Mouse (Mus musculus) c-Kit-negative CD71-positive TER-119-positive erythroid progenitor cells, embryonic 14.5 days (primary cell): ENCODE measurements around the gene Setd1a.
A peak's percentile ranks its signal among the peaks of the same experiment; 100 is the strongest.

Experiments
- DNase-seq: peaks from one replicate; pipeline ENCODE4 v3.0.0-alpha.2; 2013; ENCODE audit warnings: low read depth, low spot score

Gene Setd1a

DNA sequence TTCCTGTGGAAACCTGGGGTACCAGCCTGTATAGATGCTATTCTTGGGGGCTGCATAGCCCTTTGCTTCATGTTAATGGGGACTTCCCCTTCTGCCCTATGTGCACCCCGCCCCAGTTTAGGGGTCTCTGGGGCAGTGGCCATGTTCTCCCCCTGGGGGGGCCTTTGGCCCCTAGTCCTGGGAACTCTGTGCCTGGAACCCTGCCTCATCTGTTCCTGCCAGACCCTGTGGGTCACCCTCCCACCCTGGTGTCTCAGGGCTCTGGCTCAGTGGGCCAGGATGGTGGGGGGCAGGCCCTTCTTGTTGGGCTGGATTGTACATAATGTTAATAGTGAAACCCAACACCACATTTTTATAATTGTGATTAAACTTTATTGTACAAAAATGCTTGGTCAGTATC is 23.3 kb downstream of the Setd1a start:
- DNase-seq: no peak

DNA sequence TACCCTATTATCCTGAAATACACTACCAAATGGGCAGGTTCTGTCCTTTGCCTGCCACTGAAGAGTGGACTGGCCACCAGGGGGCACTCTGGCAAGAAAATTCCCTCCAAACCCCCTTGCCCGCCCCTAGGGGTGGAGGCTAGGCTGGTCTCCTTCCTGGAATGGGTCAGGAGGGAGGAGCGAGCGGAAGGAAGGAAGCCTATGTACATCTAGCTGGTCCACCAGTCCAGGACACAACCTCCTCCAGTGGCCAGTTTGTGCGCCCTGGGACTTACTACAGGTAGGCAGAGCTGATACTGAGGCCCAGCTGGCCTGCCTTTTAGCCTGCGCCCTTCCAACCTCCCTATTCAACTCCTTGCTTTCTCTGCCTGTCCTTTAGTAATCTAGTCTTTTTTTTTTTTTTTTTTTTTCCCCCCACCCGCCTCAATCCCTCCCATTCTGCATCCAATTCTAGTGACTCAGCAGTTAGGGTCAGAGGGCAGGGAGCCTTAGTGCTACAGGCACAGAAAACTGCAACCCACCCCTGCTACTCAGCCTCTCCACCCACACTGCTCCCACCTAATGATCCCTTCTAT is 24.1 kb downstream of the Setd1a start, which contains the start of gene Hsd3b7:
Hsd3b7 (plus strand) TSS at position 170 of the 575 bp plus-strand sequence.
- peak; percentile 49 for DNase-seq

- no peak for DNase-seq
Observed at GRCm38 (mm10) chr7:127801010-127801621, 24.6 kb downstream of the Setd1a start.

DNA sequence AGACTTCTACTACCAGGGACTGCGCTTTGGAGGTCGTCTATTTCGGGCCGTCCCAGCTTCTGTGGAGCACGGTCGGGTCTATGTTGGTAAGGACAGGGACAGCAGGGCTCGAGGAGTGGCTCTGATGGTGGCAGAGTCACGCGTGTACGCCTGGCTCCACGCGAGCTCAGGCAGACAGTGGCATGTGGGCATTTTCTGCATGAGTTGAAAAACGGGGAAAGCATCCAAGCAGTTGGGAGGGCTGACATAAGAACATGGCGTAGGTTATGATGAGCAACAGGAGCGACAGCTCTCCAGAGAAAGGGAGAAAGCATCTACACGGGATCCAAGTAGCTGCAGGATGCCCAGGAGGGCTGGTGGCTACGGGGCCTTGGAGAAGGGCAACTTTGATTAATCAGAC is 25.8 kb downstream of the Setd1a start:
- DNase-seq: no peak

GRCm38 (mm10) chr7:127808821-127809220 is 32.4 kb downstream of the Setd1a start:
- no peak for DNase-seq

- DNase-seq: no peak
Observed at GRCm38 (mm10) chr7:127809846-127810245, 33.4 kb downstream of the Setd1a start.

- no peak for DNase-seq
Observed at GRCm38 (mm10) chr7:127810650-127811049, 34.2 kb downstream of the Setd1a start.

DNA sequence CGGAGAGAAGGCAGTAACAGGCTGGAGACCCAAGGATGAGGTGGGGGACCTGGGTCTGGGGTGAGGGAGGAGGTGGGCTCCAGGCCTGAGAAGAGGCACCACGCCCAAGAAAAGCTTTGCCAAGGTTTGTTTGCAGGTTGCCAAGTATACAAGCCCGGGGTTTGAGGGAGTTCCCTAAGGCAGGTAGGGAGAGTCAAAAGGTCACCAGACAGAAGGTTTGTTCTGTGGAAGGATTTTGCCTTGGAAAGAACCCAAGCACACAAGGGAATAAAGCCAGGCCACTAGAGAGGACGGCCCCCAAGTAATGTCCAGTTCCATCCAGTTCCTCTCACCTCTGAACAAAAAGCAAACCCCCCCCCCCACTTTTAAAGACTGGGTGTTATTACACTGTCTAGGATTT is 34.8 kb downstream of the Setd1a start:
- DNase-seq: no peak

DNA sequence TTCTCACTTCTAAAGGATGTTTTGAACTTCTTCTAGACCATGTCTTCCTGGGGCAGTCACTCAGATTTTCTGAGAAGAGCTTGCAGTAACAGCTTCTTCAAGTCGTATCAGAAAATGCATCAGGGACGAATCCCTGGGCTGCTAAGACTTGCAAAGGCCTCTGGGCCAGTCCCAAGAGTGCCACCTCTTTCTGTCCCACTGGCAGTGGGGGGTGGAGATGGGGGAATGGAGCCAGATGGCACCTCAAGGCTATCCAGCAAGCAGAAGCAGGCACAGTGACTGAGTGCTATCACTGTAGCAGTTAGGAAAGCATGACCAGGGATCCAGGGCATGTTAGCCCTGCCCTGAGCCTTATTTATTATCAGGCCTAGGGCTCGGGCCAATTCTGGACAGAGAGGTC is 35.8 kb downstream of the Setd1a start:
- no peak for DNase-seq

- DNase-seq: no peak
Observed at GRCm38 (mm10) chr7:127813821-127814220, 37.4 kb downstream of the Setd1a start.

- no peak for DNase-seq
Observed at GRCm38 (mm10) chr7:127814241-127814921, 37.9 kb downstream of the Setd1a start.

DNA sequence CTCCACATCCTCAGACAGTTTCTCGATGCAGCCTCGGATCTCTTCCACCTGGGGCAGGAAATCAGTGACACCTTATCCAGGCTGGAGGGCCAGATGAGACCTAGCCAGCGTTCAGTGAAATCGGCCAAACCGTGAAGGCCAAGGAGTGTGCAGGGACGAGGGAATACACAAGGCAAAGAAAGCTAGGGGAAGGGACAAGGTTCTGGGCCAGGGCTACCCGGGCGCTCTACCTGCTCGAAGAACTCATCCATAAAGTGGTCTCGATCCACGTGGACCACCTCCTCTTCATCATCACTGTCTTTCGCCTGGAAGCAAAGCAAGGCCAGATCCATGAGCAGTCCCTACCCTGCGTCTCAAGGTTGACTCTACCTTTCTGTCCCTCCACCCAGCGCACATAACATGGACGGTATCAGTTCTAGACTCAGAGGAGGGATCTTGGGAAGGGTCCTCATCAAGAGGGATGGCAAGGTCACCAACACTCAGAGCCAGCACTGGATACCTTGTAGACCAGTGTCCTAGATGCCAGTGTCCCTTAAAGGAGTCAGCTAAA is 38.7 kb downstream of the Setd1a start:
- DNase-seq: no peak

DNA sequence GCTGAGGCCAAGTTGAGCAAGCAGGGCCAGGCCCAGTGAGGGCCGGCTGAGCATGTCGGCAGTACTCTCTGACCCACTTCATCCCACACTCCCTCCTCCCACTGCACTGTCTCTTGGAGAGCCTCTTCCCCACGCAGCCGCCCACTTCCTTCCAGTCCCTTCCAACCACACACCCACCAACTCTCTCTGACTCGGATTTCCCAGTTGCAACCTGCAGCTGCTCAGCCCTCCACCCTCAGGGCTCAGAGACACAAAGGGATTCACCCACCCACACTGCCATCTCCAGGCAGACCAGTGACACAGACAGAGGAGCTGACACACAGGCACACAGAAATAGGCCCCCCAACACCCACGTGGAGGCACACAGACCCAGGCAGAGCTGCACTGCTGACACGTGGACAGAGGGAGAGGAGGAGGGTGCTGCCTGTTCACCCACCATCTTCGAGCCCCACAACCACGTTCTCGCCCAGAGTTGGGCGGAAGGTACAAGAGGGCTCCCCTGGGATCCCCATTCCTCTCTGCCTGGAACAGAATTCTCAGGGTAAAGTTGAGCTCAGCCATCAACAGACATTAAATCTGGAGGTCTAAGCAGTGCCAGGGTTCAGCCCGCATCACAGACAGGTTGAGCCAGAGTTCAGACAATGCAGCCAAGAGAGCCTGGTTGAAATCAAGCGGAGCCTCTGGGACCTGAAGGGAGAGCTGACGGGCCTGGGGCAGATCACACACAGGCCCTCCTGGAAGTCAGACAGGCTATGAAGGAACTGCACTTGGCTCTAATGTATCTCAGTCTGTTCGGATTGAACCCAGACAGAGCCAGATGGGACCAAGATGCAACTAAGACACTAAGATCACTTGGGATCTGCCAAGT is 39.7 kb downstream of the Setd1a start:
- DNase-seq: no peak

- DNase-seq: no peak
Observed at GRCm38 (mm10) chr7:127817053-127817452, 40.6 kb downstream of the Setd1a start.

DNA sequence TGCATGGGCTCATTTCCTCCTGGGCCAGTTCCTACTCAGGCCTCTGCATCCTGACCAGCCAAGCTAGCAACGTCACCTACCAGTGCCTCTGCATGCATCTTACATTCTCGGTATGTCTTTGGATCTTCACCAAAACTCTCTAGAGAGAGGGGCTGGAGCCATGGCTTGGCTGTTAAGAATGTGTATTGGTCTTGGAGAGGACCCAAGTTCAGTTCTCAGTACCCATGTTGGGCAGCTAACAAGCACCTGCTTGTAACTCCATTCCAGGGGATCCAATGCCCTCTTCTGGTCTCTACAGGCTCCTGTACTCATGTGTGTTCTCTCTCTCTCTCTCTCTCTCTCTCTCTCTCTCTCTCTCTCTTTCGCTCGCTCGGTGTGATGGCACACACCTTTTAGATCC is 41.3 kb downstream of the Setd1a start:
- DNase-seq: no peak

GRCm38 (mm10) chr7:127820836-127821509 is 44.5 kb downstream of the Setd1a start:
- no peak for DNase-seq

GRCm38 (mm10) chr7:127822494-127822893 is 46.0 kb downstream of the Setd1a start:
- no peak for DNase-seq

DNA sequence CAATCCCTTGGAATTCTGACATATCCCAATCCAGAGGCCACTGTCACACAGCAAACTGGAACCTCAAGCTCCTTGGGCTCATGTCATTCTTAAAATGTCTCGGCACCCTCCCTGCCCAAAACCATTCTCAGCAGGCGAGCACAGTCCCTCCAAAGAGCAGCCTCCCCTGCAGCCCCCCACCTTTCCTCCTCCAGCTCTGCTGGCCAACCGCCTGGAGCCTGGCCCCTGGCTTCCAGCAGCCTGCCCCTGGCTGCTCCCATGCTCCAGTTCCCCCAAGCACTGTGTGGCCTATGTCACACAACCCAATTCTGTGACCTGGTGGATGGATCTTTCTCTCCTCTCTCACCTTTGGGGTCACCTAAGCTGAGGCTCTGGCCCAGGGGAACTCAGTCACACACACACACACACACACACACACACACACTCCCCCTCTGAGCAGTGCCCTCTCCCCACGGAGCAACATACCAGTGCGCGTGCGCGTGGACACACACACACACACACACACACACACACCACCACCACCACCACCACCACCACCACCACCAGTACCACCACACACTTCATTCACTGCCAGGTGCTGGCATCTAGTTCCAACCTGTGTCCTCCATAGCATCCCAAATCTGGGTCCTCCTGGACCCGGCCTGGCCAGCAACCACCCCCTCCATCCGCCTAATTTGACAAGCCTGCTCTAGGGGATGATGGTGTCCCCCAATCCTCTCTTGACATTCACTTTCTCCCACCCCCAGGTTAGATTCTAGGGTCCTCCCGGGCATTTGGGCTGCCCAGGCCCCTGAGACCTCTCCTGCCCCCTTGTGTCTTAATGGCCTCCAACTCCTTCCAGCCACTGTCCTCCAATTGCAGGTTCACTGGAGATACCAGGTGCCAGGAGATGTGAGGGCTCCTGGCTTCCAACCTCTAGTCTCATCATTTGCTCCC is 47.0 kb downstream of the Setd1a start:
- DNase-seq: no peak

DNA sequence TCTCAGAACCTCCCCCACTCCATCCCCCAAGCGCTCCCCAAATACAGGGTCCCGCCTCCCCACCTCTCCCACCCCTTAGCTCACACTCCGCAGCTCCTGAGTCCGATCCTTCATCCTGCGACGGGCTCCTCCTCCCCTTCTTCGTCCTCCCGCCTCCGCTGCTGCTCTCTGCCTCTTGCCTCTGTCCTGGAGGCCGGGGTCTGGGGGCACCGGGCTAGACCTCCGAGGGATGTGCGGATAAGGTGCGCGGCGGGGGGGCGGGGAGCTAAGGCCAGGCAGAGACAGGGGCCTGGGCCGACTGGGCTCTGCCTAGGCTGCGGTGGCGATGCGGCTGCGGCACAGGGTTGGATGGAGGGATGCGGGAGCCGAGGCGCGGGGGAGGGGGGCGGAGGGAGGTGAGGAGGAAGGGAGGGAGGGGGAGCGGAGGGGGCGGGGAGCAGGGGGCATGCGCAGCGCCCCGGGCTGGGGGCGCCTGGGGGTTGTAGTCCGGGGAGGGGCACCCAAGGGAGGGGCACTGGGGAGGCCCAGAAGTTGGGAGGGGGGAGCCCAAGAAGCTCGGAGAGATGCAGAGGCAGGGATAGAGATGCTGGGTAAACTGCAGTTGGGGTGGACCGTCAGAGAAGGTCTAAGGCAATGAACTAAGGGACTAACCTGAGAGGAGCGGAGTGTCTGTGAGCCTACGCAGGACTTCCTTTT is 47.9 kb downstream of the Setd1a start, which contains the start of the genes Stx4a and Stx1b:
Stx4a (plus strand) TSS at position 119 of the 696 bp plus-strand sequence.
Stx1b (minus strand) TSS at position 374 of the 696 bp plus-strand sequence.
- no peak for DNase-seq
